Mouse (Mus musculus): Measurements from ENCODE around the gene Cntd1. TPM values are rescaled to one million over a fixed set of nuclear protein-coding genes. Genes with fewer than 3 reads are reported as not detected.
A peak's percentile ranks its signal among the peaks of the same experiment; 100 is the strongest.

Cntd1 gene
- polyA plus RNA-seq, 1 experiment, result 1.6 TPM

DNA sequence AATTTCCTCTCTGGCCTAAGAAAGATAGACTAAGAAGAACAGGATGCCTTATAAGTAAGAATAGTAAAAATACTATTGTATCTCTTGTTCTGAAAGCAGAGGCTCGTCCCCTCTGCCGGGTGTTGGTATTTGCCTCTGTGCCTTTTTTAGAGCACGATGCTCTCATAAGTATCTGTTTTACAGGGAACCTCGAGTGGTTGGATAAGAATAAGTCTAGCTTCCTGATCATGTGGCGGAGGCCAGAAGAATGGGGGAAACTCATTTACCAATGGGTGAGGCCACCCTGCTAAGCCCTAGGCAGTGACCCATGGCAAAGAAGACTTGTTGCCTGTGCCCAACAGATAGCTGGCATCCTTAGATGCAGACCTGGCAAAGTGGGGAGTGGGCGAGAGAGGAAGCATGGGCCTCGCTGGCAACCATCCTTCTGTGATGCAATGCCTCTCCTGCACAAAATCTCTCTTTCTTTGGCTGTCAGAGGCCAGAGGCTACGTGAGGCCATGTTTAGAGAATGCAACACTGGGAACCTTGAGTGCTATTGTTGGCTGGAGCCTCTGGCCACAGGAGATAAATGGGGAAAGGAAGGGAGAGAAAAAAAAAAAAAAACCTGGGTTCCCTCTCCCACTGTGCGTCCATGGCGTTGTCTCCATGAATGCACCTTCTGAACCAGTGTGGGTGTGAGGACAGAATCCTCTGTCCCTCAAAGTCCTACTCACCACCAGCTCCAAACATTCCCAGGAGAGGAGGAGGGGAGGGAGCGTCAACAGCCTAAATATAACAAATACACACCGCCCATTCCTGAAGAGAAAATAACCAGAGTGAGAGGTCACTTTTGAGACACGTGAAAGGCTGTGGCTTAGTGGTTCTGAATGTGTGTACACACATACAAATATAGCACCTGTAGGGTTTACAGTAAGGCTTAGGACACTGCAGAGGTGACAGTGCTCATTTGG, 22.7 kb upstream of the Cntd1 start:
- TF ChIP-seq CTCF (conservative IDR thresholded peaks at IDR 0.05; ENCODE audit: insufficient read depth, insufficient read length, low read depth, low read length), result no peak
- no peak for TF ChIP-seq POLR2A (IDR thresholded peaks at IDR 0.05; ENCODE audit: low read depth, low read length)
- DNase-seq, result no peak
- Histone ChIP-seq H3K4me1 (ENCODE audit: control insufficient read depth, insufficient read depth, low read length) (peaks cover 10% of the 10 kb centered on the region; the same call in 1 of the 2 replicates), H3K36me3 (ENCODE audit: control insufficient read depth, insufficient read depth, low read length) (no peaks in the 10 kb centered on the region), H3K27me3 (replicated peaks; ENCODE audit: control insufficient read depth, insufficient read depth, low read length) (no peaks in the 10 kb centered on the region), H3K27ac (ENCODE audit: insufficient read depth, low read depth, low read length) (no peak overlapping the region), H3K4me3 (ENCODE audit: insufficient read depth, low read depth, low read length) (no peak overlapping the region)
- 84% methylated on average over 13 of the region's 13 CpGs for WGBS

DNA sequence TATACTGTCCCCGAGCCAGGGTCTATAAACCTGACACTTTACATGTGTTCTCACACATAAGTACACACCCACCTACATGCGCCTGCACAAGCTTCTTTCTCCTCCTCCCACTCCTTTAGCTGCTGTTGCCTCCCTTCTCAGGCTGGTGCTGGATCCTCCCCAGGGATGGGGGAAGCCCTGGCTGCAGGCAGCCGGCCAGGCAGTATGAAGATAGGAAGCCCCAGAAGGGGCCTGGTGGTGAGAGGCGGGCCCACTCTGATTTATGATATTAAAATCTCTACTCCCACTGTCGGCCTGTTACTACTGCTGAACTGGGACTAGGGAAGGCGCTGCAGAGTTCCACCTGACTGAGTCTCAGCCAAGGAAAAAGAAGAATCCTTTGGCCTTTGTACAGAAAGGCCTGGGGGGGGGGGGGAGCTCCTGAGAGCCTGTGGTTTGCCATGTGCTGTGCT, 19.5 kb upstream of the Cntd1 start:
- peaks cover 14% of the 10 kb centered on the region for H3K4me1 ChIP-seq (ENCODE audit: control insufficient read depth, insufficient read depth, low read length)
- WGBS, result 10% methylated on average over 6 of the region's 6 CpGs
- H3K4me3 ChIP-seq (ENCODE audit: insufficient read depth, low read depth, low read length), result peak overlapping the region; percentile 96; the same call in 1 of the 2 replicates
- DNase-seq, result peak; percentile 76
- no peaks in the 10 kb centered on the region; the same call in 1 of the 2 replicates for H3K36me3 ChIP-seq (ENCODE audit: control insufficient read depth, insufficient read depth, low read length)
- peak overlapping the region; percentile 63 for H3K27ac ChIP-seq (ENCODE audit: insufficient read depth, low read depth, low read length)
- no peaks in the 10 kb centered on the region for H3K27me3 ChIP-seq (replicated peaks; ENCODE audit: control insufficient read depth, insufficient read depth, low read length)
- TF ChIP-seq POLR2A (IDR thresholded peaks at IDR 0.05; ENCODE audit: low read depth, low read length), result no peak
- no peak for TF ChIP-seq CTCF (conservative IDR thresholded peaks at IDR 0.05; ENCODE audit: insufficient read depth, insufficient read length, low read depth, low read length)

DNA sequence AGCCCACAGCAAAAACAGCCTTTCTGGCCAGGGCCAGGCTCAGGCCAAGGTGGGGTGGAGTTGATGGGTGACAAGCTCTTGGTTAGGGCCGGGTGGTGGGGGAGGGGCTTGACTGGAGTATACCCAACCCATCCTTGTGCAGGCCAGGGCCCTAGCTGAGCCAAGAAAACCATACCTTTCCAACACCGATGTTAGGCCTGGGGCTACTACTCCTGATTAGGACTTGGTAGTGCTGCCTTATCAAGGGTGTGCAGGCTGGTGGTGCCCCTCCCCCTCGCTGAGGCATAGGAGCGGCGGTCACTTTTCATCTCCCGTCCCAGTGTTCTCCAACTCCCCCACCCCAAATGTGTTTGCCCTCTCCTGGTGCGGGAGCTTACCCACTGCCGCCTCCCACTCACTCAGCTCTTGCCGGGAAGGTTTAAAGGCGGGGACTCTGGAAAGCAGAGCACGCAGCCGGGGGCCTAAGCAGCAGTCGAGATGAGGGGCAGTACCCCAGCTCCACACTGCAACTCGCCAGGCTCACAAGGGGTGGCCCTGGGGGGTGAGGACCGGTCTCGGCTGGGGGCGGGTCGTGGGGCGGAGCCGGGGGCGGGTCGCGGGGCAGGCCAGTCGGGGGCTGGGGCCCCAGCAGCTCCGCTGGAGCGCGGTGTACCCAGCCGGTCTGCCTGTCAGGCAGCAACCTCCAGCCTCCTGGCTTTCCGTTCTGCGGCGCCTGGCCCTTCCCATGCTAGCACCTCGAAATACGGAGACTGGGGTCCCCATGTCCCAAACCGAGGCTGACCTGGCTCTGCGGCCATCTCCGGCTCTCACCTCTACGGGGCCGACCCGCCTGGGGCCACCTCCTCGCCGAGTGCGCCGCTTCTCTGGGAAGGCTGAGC, 18.6 kb upstream of the Cntd1 start, which contains the start of gene Wnk4:
TSS of gene Wnk4 (plus strand) at position 620 of the 878 bp plus-strand sequence.
- Histone ChIP-seq H3K4me3 (ENCODE audit: insufficient read depth, low read depth, low read length) (peak within 1 kb of the TSS; percentile 96), H3K4me1 (ENCODE audit: control insufficient read depth, insufficient read depth, low read length) (peaks cover 14% of the 10 kb centered on the region), H3K27ac (ENCODE audit: insufficient read depth, low read depth, low read length) (peak within 1 kb of the TSS; percentile 88), H3K27me3 (replicated peaks; ENCODE audit: control insufficient read depth, insufficient read depth, low read length) (no peaks in the 10 kb centered on the region), H3K36me3 (ENCODE audit: control insufficient read depth, insufficient read depth, low read length) (no peaks in the 10 kb centered on the region; the same call in 1 of the 2 replicates)
- TF ChIP-seq CTCF (conservative IDR thresholded peaks at IDR 0.05; ENCODE audit: insufficient read depth, insufficient read length, low read depth, low read length) (no peak), POLR2A (IDR thresholded peaks at IDR 0.05; ENCODE audit: low read depth, low read length) (peak; percentile 78)
- under 1% methylated on average over 43 of the region's 43 CpGs for WGBS
- DNase-seq, result peak; percentile 94

DNA sequence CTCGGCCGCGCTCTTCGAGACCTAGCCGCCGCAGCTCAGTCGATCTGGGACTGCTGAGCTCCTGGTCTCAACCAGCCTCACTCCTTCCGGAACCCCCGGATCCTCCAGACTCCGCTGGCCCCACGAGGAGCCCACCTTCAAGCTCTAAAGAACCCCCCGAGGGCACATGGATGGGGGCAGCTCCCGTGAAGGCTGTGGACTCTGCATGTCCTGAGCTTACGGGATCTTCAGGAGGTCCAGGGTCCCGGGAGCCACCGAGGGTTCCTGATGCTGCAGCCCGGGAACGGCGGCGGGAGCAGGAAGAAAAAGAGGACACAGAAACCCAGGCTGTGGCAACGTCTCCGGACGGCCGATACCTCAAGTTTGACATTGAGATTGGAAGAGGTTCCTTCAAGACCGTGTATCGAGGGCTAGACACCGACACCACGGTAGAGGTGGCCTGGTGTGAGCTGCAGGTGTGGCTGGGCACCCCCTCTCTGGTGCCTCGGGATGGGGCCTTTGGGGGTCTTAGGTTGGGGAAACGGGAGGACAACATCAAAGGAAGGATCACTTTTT, 17.9 kb upstream of the Cntd1 start:
- Histone ChIP-seq H3K4me3 (ENCODE audit: insufficient read depth, low read depth, low read length) (peak overlapping the region; percentile 96), H3K36me3 (ENCODE audit: control insufficient read depth, insufficient read depth, low read length) (peaks cover 3% of the 10 kb centered on the region; the same call in 1 of the 2 replicates), H3K27ac (ENCODE audit: insufficient read depth, low read depth, low read length) (peak overlapping the region; percentile 88), H3K4me1 (ENCODE audit: control insufficient read depth, insufficient read depth, low read length) (peaks cover 14% of the 10 kb centered on the region), H3K27me3 (replicated peaks; ENCODE audit: control insufficient read depth, insufficient read depth, low read length) (no peaks in the 10 kb centered on the region)
- WGBS, result 1% methylated on average over 30 of the region's 30 CpGs
- DNase-seq, result no peak
- TF ChIP-seq CTCF (conservative IDR thresholded peaks at IDR 0.05; ENCODE audit: insufficient read depth, insufficient read length, low read depth, low read length), result no peak
- no peak for TF ChIP-seq POLR2A (IDR thresholded peaks at IDR 0.05; ENCODE audit: low read depth, low read length)

DNA sequence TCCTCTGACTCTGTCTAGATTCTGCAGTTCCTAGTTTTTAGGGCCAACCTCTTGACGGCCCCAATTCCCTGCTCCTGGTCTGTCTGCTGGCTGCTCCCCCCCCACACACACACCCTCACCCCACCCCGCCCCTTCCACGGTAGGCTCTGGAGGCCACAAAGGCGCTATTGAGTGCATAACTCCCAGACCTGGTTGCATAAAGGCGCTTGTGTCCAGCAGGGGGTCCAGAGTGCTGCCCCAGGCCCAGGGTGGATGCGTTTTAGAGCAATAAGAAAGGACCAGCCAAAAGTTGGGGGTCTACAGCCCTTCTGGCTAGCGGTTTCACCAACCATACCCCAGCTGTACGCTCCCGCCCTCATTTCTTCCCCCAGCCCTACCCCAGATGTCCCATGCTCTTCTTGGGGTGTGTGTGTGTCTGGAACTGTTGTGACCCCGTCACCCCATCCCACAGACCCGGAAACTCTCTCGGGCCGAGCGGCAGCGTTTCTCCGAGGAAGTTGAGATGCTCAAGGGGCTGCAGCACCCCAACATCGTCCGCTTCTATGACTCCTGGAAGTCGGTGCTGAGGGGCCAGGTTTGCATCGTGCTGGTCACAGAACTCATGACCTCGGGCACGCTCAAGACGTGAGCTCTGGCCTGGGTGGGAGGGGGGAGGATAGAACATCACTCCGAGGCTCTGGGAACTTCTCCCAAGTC, 16.4 kb upstream of the Cntd1 start:
- 11% methylated on average over 24 of the region's 24 CpGs for WGBS
- TF ChIP-seq POLR2A (IDR thresholded peaks at IDR 0.05; ENCODE audit: low read depth, low read length) (no peak), CTCF (conservative IDR thresholded peaks at IDR 0.05; ENCODE audit: insufficient read depth, insufficient read length, low read depth, low read length) (no peak)
- H3K27me3 ChIP-seq (replicated peaks; ENCODE audit: control insufficient read depth, insufficient read depth, low read length), result no peaks in the 10 kb centered on the region
- H3K4me3 ChIP-seq (ENCODE audit: insufficient read depth, low read depth, low read length), result peak overlapping the region; percentile 96
- DNase-seq, result no peak
- peak overlapping the region; percentile 62 for H3K27ac ChIP-seq (ENCODE audit: insufficient read depth, low read depth, low read length)
- H3K4me1 ChIP-seq (ENCODE audit: control insufficient read depth, insufficient read depth, low read length), result peaks cover 14% of the 10 kb centered on the region
- H3K36me3 ChIP-seq (ENCODE audit: control insufficient read depth, insufficient read depth, low read length), result peaks cover 3% of the 10 kb centered on the region; the same call in 1 of the 2 replicates
